Mouse (Mus musculus): Measurements from ENCODE around the gene Plxna2. TPM values are rescaled to one million over a fixed set of nuclear protein-coding genes. Genes with fewer than 3 reads are reported as not detected.
A peak's percentile ranks its signal among the peaks of the same experiment; 100 is the strongest.

The Plxna2 gene
- polyA plus RNA-seq, 1 experiment from 2014 or later, result 10.3 TPM

DNA sequence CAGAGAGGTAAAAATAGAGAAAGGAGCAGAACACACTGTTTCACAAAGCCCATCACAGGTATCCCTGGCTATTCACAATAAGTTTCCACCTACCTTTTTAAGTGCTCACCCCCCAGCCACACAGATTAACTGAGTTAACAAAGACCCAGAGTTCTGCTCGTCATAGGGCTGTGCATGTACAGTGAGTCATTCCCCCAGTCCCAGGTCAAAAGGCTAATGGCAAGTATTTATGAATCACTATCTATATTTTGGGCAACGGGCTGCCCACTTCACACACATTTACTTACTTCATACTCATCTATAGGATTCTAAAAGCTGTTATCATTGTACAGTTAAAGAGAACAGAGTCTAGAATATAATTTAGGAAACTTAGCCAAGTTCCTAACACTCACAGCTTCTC, 70.1 kb downstream of the Plxna2 start:
- H3K27ac ChIP-seq, result no peak overlapping the region
- no peaks in the 10 kb centered on the region for H3K9me3 ChIP-seq
- H3K4me3 ChIP-seq, result no peak overlapping the region
- ATAC-seq (ENCODE audit: insufficient number of reproducible peaks, insufficient read depth, low FRiP score, low TSS enrichment, low read depth), result no peak
- peaks cover 4% of the 10 kb centered on the region; the same call in 1 of the 2 replicates for H3K4me1 ChIP-seq
- 51% methylated on average over 2 of the region's 2 CpGs for WGBS
- no peaks in the 10 kb centered on the region for H3K36me3 ChIP-seq
- no peak overlapping the region for H3K4me2 ChIP-seq
- no peak overlapping the region for H3K9ac ChIP-seq
- no peaks in the 10 kb centered on the region for H3K27me3 ChIP-seq

DNA sequence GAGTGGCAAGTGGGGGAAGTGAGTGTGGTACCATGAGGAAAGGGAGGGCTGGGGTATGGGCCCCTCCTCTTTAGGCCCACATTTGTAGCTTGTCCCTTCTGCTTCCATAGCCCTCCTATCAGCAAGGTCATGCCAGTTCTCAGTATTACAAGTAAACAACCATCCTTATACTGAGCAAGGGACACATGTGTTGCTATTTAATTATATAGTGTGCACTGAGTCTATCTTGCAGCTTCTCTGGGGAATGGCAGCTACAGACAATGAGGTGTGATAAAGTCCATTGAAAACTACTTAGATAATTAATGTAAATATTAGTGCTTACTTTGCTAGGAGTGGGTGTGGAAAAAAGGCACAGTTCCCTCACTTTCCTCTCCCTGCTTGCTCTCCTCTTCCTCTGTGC, 75.0 kb downstream of the Plxna2 start:
- H3K27me3 ChIP-seq, result no peaks in the 10 kb centered on the region
- no peak overlapping the region for H3K9ac ChIP-seq
- H3K27ac ChIP-seq, result no peak overlapping the region
- peaks cover 8% of the 10 kb centered on the region for H3K4me1 ChIP-seq
- H3K36me3 ChIP-seq, result no peaks in the 10 kb centered on the region
- H3K9me3 ChIP-seq, result no peaks in the 10 kb centered on the region
- ATAC-seq (ENCODE audit: insufficient number of reproducible peaks, insufficient read depth, low FRiP score, low TSS enrichment, low read depth), result no peak
- no peak overlapping the region for H3K4me2 ChIP-seq
- H3K4me3 ChIP-seq, result no peak overlapping the region

DNA sequence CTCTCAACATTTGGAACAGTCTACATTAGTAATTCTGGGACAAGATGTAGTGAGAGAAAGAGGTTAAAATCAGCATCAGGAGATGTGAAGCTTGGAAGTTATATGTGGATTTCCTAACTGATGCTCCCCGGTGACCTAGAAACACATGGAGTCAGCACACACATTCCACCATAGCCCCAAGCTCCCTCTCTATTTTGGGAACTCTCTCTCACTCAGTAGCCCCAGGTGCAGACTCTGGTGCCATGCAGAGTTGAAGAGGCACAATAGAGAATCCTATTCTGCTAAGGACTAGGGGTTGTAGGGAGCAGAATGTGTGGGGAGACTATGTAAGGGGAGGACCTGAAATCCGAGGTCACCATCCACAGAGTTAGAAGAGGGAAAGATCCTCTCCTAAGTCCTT, 75.5 kb downstream of the Plxna2 start:
- H3K36me3 ChIP-seq, result no peaks in the 10 kb centered on the region
- ATAC-seq (ENCODE audit: insufficient number of reproducible peaks, insufficient read depth, low FRiP score, low TSS enrichment, low read depth), result no peak
- H3K4me2 ChIP-seq, result no peak overlapping the region
- no peak overlapping the region for H3K27ac ChIP-seq
- 61% methylated on average over 2 of the region's 2 CpGs for WGBS
- H3K27me3 ChIP-seq, result no peaks in the 10 kb centered on the region
- no peak overlapping the region for H3K9ac ChIP-seq
- H3K4me3 ChIP-seq, result no peak overlapping the region
- H3K4me1 ChIP-seq, result peaks cover 11% of the 10 kb centered on the region
- no peaks in the 10 kb centered on the region for H3K9me3 ChIP-seq

DNA sequence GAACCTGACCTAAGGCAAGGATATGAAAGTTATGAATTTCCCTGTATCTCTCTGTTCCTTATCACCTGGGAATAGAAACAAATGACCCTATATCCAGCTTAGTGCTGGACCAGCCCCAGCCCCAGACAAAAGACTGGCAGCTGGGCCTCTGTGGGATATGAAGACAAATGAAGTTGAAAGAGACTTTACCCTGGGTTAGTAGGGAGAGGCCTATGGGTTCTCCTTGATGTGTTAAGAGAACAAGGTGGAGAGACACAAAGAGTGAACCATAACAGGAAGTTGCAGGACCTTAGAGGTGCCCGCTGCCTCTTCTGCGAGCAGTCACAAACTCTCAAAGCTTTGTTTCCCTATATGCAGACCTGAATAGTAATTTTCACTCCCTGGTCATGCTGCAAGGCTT, 76.8 kb downstream of the Plxna2 start:
- 89% methylated on average over 2 of the region's 2 CpGs for WGBS
- no peak overlapping the region for H3K4me3 ChIP-seq
- no peak overlapping the region for H3K9ac ChIP-seq
- H3K4me1 ChIP-seq, result peaks cover 16% of the 10 kb centered on the region
- H3K27me3 ChIP-seq, result no peaks in the 10 kb centered on the region
- ATAC-seq (ENCODE audit: insufficient number of reproducible peaks, insufficient read depth, low FRiP score, low TSS enrichment, low read depth), result no peak
- H3K36me3 ChIP-seq, result no peaks in the 10 kb centered on the region
- H3K9me3 ChIP-seq, result no peaks in the 10 kb centered on the region
- no peak overlapping the region for H3K27ac ChIP-seq
- H3K4me2 ChIP-seq, result no peak overlapping the region

DNA sequence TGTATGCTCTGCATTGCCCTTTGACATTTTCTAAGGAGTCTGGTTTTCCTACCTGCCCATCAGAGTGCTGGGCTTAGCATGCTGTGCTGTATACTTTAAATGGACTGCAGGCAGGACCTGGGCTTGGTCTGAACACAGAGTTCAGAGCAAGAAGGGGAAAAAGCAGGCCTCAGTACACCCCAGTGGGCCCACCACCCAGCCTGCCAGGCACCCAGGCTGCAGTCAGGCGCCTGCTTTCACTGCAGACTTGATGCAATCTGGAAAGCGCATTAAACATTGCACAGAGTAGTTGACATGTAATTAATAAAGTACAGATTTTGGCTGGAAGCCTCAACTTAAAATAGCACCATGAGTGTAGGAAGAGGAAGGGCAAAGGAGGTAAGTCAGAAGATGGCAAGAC, 79.4 kb downstream of the Plxna2 start:
- H3K9me3 ChIP-seq, result no peaks in the 10 kb centered on the region
- no peak overlapping the region for H3K27ac ChIP-seq
- H3K36me3 ChIP-seq, result no peaks in the 10 kb centered on the region
- H3K4me3 ChIP-seq, result no peak overlapping the region
- WGBS, result 68% methylated on average over 2 of the region's 2 CpGs
- peaks cover 16% of the 10 kb centered on the region for H3K4me1 ChIP-seq
- H3K4me2 ChIP-seq, result no peak overlapping the region
- H3K9ac ChIP-seq, result no peak overlapping the region
- no peak for ATAC-seq (ENCODE audit: insufficient number of reproducible peaks, insufficient read depth, low FRiP score, low TSS enrichment, low read depth)
- H3K27me3 ChIP-seq, result no peaks in the 10 kb centered on the region

DNA sequence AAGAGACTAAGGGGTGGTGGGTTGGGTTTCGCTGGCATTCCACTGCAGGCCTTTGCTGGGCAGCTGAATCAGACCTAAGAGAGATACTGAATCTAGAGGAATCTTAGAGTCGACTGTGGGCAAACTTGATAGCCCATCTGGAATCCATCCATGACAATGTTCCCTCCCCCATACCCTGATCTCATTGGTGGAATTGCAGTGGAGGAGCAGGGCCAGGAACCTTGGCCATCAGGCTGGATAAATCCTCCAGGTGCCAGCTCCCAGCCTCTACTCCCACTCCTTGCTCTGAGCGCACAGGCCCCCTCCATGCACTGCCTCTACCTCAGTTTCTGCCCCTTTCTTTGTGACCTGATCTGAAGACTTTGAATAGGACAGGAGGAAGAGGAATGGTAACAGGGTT, 81.3 kb downstream of the Plxna2 start:
- Histone ChIP-seq H3K4me1 (peaks cover 18% of the 10 kb centered on the region), H3K27ac (no peak overlapping the region), H3K4me2 (no peak overlapping the region), H3K9me3 (no peaks in the 10 kb centered on the region), H3K4me3 (no peak overlapping the region), H3K9ac (no peak overlapping the region), H3K27me3 (no peaks in the 10 kb centered on the region), H3K36me3 (no peaks in the 10 kb centered on the region)
- 67% methylated on average over 3 of the region's 3 CpGs for WGBS
- ATAC-seq (ENCODE audit: insufficient number of reproducible peaks, insufficient read depth, low FRiP score, low TSS enrichment, low read depth), result no peak

DNA sequence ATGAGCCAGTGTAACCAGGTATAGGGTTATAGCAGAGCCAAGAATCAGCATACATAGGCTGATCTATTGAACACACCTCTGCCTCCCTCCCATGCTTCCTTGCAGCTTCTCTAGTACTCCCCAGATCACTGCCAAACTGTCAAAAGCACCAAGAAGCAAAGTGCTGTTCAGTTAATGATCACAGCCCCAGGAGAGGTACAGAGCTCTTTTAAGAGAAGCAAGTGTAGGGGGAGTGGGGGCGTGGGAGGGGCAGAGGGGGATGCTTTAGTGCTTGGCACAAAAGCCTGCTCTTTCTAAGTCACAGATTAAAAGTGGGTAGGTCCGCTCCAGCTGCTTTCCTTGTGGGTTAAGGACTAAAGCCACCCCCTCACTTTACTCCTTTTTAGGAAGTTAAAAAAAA, 85.2 kb downstream of the Plxna2 start:
- Histone ChIP-seq H3K36me3 (no peaks in the 10 kb centered on the region), H3K4me3 (no peak overlapping the region), H3K4me1 (peaks cover 8% of the 10 kb centered on the region), H3K9ac (no peak overlapping the region), H3K27ac (no peak overlapping the region), H3K4me2 (no peak overlapping the region), H3K27me3 (no peaks in the 10 kb centered on the region), H3K9me3 (no peaks in the 10 kb centered on the region)
- WGBS, result 50% methylated on average over 2 of the region's 2 CpGs
- no peak for ATAC-seq (ENCODE audit: insufficient number of reproducible peaks, insufficient read depth, low FRiP score, low TSS enrichment, low read depth)

DNA sequence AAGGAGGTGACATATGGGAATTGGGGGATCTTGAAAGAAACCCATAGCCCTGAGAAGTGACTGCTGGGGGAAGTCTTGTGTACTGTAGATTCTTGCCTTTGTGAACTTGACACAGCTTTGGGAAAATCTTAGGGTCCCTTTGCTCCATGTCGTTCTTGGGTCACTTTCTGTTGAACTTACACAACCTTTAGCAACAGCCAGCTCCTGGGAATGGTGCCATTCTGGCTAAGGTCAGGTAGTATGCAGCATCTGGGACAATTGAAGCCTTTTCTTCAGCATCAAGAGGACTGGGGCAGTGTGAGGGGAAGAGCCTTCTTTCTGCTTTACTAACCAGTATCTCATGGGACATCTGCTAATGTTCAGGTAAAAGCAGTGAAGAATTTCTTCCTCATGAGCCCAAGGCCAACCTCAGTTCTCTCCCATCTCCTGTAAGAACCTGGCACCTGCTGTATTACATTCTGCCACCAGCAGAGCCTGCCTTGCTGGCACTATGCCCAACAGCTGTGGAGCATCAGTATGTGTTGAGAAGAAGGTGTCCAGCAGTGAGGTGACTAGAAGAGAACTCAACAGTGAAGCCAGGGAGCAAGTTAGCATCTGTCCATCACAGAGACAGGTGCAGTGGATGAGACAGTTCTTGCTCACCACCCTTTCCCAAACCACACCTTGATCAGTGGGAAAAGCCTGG, 86.3 kb downstream of the Plxna2 start:
- no peak for ATAC-seq (ENCODE audit: insufficient number of reproducible peaks, insufficient read depth, low FRiP score, low TSS enrichment, low read depth)
- Histone ChIP-seq H3K27me3 (no peaks in the 10 kb centered on the region), H3K4me2 (no peak overlapping the region), H3K9me3 (no peaks in the 10 kb centered on the region), H3K9ac (no peak overlapping the region), H3K27ac (no peak overlapping the region), H3K4me1 (peaks cover 5% of the 10 kb centered on the region; the same call in 1 of the 2 replicates), H3K36me3 (no peaks in the 10 kb centered on the region), H3K4me3 (no peak overlapping the region)
- 86% methylated on average over 1 of the region's 1 CpGs for WGBS

DNA sequence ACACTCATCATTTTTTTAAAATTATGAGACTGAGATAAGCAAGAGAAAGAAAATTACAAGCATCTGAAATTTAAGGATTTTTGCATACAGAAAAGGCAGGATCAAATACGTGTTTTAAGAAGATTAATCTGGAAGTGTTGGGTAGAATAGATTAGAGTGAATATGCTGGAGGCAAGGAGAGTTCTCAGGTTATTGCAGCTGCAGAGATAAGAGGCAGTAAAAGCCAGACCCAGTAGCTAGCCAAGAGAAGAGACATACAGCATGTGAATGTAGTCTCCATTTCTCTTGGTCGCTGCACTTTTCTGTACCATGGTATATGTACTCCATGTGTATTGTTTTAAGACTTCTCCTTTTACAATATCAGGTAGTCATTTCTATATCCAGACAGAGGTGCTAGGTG, 88.5 kb downstream of the Plxna2 start:
- 73% methylated on average over 2 of the region's 2 CpGs for WGBS
- peaks cover 2% of the 10 kb centered on the region; the same call in 1 of the 2 replicates for H3K4me1 ChIP-seq
- no peaks in the 10 kb centered on the region for H3K9me3 ChIP-seq
- no peak overlapping the region for H3K4me2 ChIP-seq
- H3K4me3 ChIP-seq, result no peak overlapping the region
- H3K27me3 ChIP-seq, result no peaks in the 10 kb centered on the region
- no peaks in the 10 kb centered on the region for H3K36me3 ChIP-seq
- ATAC-seq (ENCODE audit: insufficient number of reproducible peaks, insufficient read depth, low FRiP score, low TSS enrichment, low read depth), result no peak
- H3K9ac ChIP-seq, result no peak overlapping the region
- H3K27ac ChIP-seq, result no peak overlapping the region

DNA sequence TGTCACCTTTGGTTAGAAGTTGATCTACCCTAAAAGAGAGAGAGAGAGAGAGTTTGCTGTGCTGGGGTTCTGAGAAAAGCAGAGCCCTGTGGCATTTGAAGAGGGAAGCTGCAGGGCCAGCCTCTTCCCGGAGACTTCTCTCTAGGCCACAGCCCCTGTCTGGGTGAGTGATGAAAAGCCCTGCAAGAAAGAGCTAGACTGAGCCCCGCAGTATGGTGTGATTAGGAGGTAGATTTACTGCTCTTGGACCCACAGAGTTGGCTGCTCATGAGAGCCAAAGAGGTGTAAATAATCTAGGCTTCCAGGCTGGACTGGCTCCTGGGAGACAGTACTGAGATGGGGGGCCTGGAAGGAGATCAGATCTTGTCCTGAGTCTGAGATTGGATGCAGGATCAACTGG, 94.4 kb downstream of the Plxna2 start:
- H3K36me3 ChIP-seq, result no peaks in the 10 kb centered on the region
- H3K9ac ChIP-seq, result no peak overlapping the region
- ATAC-seq (ENCODE audit: insufficient number of reproducible peaks, insufficient read depth, low FRiP score, low TSS enrichment, low read depth), result no peak
- no peaks in the 10 kb centered on the region for H3K9me3 ChIP-seq
- no peaks in the 10 kb centered on the region for H3K27me3 ChIP-seq
- no peak overlapping the region for H3K4me2 ChIP-seq
- WGBS, result 78% methylated on average over 2 of the region's 2 CpGs
- H3K4me3 ChIP-seq, result no peak overlapping the region
- no peak overlapping the region for H3K27ac ChIP-seq
- H3K4me1 ChIP-seq, result peaks cover 3% of the 10 kb centered on the region

DNA sequence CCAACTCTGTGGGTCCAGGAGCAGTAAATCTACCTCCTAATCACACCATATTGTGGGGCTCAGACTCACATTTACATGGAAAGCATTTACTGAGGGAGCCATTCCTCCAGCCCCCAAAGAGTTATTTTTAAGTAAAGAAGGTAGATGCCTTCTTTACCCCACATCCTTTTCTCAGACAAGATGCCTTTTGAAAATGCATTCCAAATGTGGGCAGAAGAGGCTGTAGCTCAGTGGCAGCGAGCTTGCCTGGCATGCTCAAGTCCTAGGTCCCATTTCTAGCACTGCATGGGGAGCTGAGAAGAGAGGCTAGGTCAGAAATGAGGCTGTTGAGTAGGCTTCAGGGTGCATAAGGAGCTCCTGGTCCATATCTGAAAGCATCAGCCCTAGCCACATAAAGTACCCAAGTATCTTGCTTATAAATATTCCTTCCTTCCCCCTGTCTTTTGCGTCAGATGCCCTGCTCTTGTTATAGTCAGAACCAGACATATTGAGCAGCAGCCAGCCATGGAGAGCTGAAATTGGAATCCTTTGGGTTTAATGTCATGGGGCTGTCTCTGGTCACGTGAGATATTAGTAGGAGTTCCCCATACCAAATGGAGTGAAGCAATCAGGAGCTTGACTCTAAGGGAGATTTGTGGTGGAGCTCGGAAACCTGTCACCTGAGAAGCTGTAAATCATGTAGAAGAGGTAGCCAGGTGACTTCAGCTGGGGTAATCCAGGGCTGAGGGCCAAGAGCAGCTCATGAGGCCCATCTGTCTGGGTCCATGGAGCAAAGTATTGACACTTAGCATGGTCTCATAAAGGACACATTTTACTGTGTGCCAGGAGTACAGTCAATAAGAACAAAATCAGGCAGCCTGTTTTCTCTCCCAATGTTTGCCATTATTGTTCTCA, 96.4 kb downstream of the Plxna2 start:
- H3K36me3 ChIP-seq, result no peaks in the 10 kb centered on the region
- H3K9me3 ChIP-seq, result no peaks in the 10 kb centered on the region
- ATAC-seq (ENCODE audit: insufficient number of reproducible peaks, insufficient read depth, low FRiP score, low TSS enrichment, low read depth), result no peak
- no peak overlapping the region for H3K27ac ChIP-seq
- H3K4me1 ChIP-seq, result peaks cover 7% of the 10 kb centered on the region
- no peak overlapping the region for H3K4me3 ChIP-seq
- H3K9ac ChIP-seq, result no peak overlapping the region
- no peak overlapping the region for H3K4me2 ChIP-seq
- 73% methylated on average over 4 of the region's 4 CpGs for WGBS
- H3K27me3 ChIP-seq, result no peaks in the 10 kb centered on the region

DNA sequence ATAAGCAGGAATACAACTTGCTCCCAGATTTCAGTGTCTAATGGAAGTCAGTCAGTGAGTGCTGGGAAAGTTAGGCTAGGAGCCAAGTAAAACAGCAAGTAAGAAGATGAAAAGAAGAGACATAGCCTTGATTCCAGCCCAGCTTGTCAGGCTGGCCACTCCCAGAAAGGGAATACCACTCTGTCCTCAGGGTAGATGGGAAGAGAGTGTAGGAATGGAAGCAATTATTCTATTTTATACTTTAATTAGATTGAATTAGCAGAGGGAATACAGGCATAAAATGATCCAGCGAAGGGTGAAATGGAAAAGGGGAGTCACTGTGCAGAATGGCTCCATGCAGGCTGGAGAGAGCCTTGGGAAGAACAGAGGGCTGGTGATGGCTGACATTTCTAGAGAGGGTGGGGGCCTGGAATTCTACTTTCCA, 99.4 kb downstream of the Plxna2 start:
- H3K4me3 ChIP-seq, result no peak overlapping the region
- H3K9me3 ChIP-seq, result no peaks in the 10 kb centered on the region
- H3K9ac ChIP-seq, result no peak overlapping the region
- H3K4me2 ChIP-seq, result no peak overlapping the region
- H3K4me1 ChIP-seq, result peaks cover 27% of the 10 kb centered on the region
- H3K27me3 ChIP-seq, result no peaks in the 10 kb centered on the region
- no peak overlapping the region for H3K27ac ChIP-seq
- 29% methylated on average over 1 of the region's 1 CpGs for WGBS
- H3K36me3 ChIP-seq, result no peaks in the 10 kb centered on the region
- ATAC-seq (ENCODE audit: insufficient number of reproducible peaks, insufficient read depth, low FRiP score, low TSS enrichment, low read depth), result peak; percentile 64

All from embryonic facial prominence, embryonic 13.5 days (tissue).